Mouse (Mus musculus) limb, embryonic 12.5 days (tissue): ENCODE data around the gene Ppfia1. TPM values are rescaled to one million over a fixed set of nuclear protein-coding genes. Genes with fewer than 3 reads are reported as not detected.

ENCODE experiments used
- ATAC-seq: fragments of 200-750 bp; cut with Nextera tagmentation; 2 replicates; pipeline ENCODE4 v1.8.0; 2017; ENCODE audit warnings: low read depth, moderate TSS enrichment; ENCODE audit not compliant: insufficient number of reproducible peaks, insufficient read depth, low FRiP score, low TSS enrichment
- H3K27ac ChIP-seq: fragments of 300-500 bp; sonication (generic); 2 replicates; pipeline ENCODE4 v1.5.1; 2016; ENCODE audit warnings: mild to moderate bottlenecking, moderate library complexity
- H3K27me3 ChIP-seq: fragments of 300-500 bp; sonication (generic); 2 replicates; pipeline ENCODE4 v1.6.1; 2016; ENCODE audit warnings: mild to moderate bottlenecking, moderate library complexity
- H3K36me3 ChIP-seq: fragments of 300-500 bp; sonication (generic); 2 replicates; pipeline ENCODE4 v1.6.1; 2016; ENCODE audit warnings: mild to moderate bottlenecking, moderate library complexity
- H3K4me1 ChIP-seq: fragments of 300-500 bp; sonication (generic); replicated peaks from 2 replicates; pipeline ENCODE4 v1.6.1; 2016
- H3K4me2 ChIP-seq: fragments of 300-500 bp; sonication (generic); 2 replicates; pipeline ENCODE4 v1.6.1; 2016; ENCODE audit warnings: mild to moderate bottlenecking, moderate library complexity
- H3K4me3 ChIP-seq: fragments of 300-500 bp; sonication (generic); replicated peaks from 2 replicates; pipeline ENCODE4 v1.5.1; 2016; ENCODE audit warnings: mild to moderate bottlenecking
- H3K9ac ChIP-seq: fragments of 300-500 bp; sonication (generic); replicated peaks from 2 replicates; pipeline ENCODE4 v1.6.1; 2016; ENCODE audit warnings: mild to moderate bottlenecking, moderate library complexity
- H3K9me3 ChIP-seq: fragments of 300-500 bp; sonication (generic); 2 replicates; pipeline ENCODE4 v1.6.1; 2016; ENCODE audit warnings: mild to moderate bottlenecking, moderate library complexity
- WGBS: fragments of 180-500 bp; shearing (Covaris S2); methylation state at CpG from one replicate; pipeline ENCODE4 v1.1.7; 2016; 5-methylcytosine and 5-hydroxymethylcytosine counted together
- polyA plus RNA-seq: library from polyadenylated mRNA; unstranded; fragments of >200 nt; fragmentation: Nextera tagmentation; extraction: Ambion mirVana; gene quantifications from 2 replicates; pipeline ENCODE4 v1.2.1, GENCODE M21; 2016

The Ppfia1 gene
- polyA plus RNA-seq, 1 experiment from 2014 or later: 55.4 TPM

DNA sequence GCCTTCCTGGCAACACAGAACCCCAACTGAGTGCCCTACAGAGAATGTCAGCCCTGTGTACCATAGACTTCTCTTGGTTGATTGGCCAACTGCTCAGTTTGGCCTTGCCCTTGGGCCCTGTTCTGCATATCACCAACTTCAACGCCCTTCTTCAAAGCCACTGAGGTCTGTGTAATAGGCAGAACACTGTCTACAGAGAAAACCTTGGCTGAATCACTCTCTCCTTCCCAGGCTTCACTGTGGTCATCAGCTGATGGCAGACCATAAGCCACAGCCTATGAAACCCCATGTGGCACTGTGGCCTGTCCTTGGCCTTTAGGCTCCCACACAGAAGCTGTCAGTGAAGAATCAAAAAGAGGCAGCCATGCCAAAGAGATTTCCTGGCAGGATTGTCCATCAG is 94.6 kb downstream of the Ppfia1 start:
- Histone ChIP-seq H3K4me2 (no peak overlapping the region), H3K9ac (no peak overlapping the region), H3K27me3 (no peaks in the 10 kb centered on the region), H3K4me1 (0 out of 2 replicates have a peak, but pooled peaks cover 11% of the 10 kb centered on the region), H3K27ac (no peak overlapping the region), H3K4me3 (no peak overlapping the region), H3K36me3 (peaks cover 100% of the 10 kb centered on the region), H3K9me3 (no peaks in the 10 kb centered on the region)
- 93% methylated on average over 1 of the region's 1 CpGs for WGBS
- no peak for ATAC-seq

- Histone ChIP-seq H3K9ac (no peak overlapping the region), H3K9me3 (no peaks in the 10 kb centered on the region), H3K4me3 (no peak overlapping the region), H3K27me3 (no peaks in the 10 kb centered on the region), H3K36me3 (peaks cover 100% of the 10 kb centered on the region), H3K4me2 (no peak overlapping the region), H3K27ac (no peak overlapping the region), H3K4me1 (no peaks in the 10 kb centered on the region)
- no peak for ATAC-seq
- 92% methylated on average over 9 of the region's 9 CpGs for WGBS
These were observed 102.9 kb downstream of the Ppfia1 start for GRCm38 (mm10) chr7:144450661-144451060.

GRCm38 (mm10) chr7:144449637-144450570 is 103.6 kb downstream of the Ppfia1 start:
- no peak overlapping the region for H3K27ac ChIP-seq
- H3K9me3 ChIP-seq: no peaks in the 10 kb centered on the region
- no peak for ATAC-seq
- no peak overlapping the region for H3K4me2 ChIP-seq
- H3K4me1 ChIP-seq: no peaks in the 10 kb centered on the region
- H3K9ac ChIP-seq: no peak overlapping the region
- peaks cover 100% of the 10 kb centered on the region for H3K36me3 ChIP-seq
- WGBS: 95% methylated on average over 13 of the region's 13 CpGs
- H3K4me3 ChIP-seq: no peak overlapping the region
- H3K27me3 ChIP-seq: no peaks in the 10 kb centered on the region

DNA sequence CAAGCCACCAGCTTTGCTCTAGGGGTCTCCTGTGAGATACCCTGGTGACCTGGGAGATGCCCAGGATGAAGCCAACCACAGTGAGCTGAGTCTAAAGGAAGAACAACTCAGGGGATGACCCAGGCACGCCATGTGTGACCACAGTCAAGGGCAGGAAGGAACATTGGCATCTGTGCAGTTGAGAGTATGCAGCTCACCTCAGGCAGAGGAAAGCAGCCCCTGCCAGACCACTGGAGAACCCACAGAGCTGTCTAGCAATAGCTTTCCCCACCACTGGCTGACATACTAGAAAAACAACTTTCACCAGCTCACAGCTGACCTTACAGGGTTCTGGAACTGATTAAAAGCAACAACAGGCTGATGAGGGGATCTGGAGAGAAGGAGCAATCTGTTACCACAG is 105.3 kb downstream of the Ppfia1 start:
- Histone ChIP-seq H3K27me3 (no peaks in the 10 kb centered on the region), H3K4me3 (no peak overlapping the region), H3K9ac (no peak overlapping the region), H3K4me2 (no peak overlapping the region), H3K36me3 (peaks cover 99% of the 10 kb centered on the region), H3K9me3 (no peaks in the 10 kb centered on the region), H3K4me1 (no peaks in the 10 kb centered on the region), H3K27ac (no peak overlapping the region)
- WGBS: 88% methylated on average over 1 of the region's 1 CpGs
- no peak for ATAC-seq

- no peak overlapping the region for H3K9ac ChIP-seq
- H3K27me3 ChIP-seq: no peaks in the 10 kb centered on the region
- peaks cover 99% of the 10 kb centered on the region for H3K36me3 ChIP-seq
- 94% methylated on average over 3 of the region's 3 CpGs for WGBS
- H3K9me3 ChIP-seq: no peaks in the 10 kb centered on the region
- no peak for ATAC-seq
- no peak overlapping the region for H3K4me2 ChIP-seq
- H3K4me3 ChIP-seq: no peak overlapping the region
- no peak overlapping the region for H3K27ac ChIP-seq
- no peaks in the 10 kb centered on the region for H3K4me1 ChIP-seq
These were observed 106.4 kb downstream of the Ppfia1 start for GRCm38 (mm10) chr7:144447146-144447545.

GRCm38 (mm10) chr7:144444788-144445187 is 108.7 kb downstream of the Ppfia1 start:
- Histone ChIP-seq H3K27me3 (no peaks in the 10 kb centered on the region), H3K4me1 (no peaks in the 10 kb centered on the region), H3K9ac (no peak overlapping the region), H3K4me3 (no peak overlapping the region), H3K4me2 (no peak overlapping the region), H3K9me3 (no peaks in the 10 kb centered on the region), H3K36me3 (peaks cover 99% of the 10 kb centered on the region), H3K27ac (no peak overlapping the region)
- 94% methylated on average over 7 of the region's 7 CpGs for WGBS
- ATAC-seq: no peak

GRCm38 (mm10) chr7:144441976-144442375 is 111.6 kb downstream of the Ppfia1 start:
- Histone ChIP-seq H3K4me2 (no peak overlapping the region), H3K36me3 (peaks cover 99% of the 10 kb centered on the region), H3K27me3 (no peaks in the 10 kb centered on the region), H3K9me3 (no peaks in the 10 kb centered on the region), H3K9ac (no peak overlapping the region), H3K4me3 (no peak overlapping the region), H3K27ac (no peak overlapping the region), H3K4me1 (no peaks in the 10 kb centered on the region)
- ATAC-seq: no peak
- 92% methylated on average over 4 of the region's 4 CpGs for WGBS

GRCm38 (mm10) chr7:144441466-144441865 is 112.1 kb downstream of the Ppfia1 start:
- H3K4me2 ChIP-seq: no peak overlapping the region
- ATAC-seq: no peak
- H3K4me3 ChIP-seq: no peak overlapping the region
- 93% methylated on average over 11 of the region's 11 CpGs for WGBS
- H3K27ac ChIP-seq: no peak overlapping the region
- no peaks in the 10 kb centered on the region for H3K4me1 ChIP-seq
- peaks cover 99% of the 10 kb centered on the region for H3K36me3 ChIP-seq
- no peak overlapping the region for H3K9ac ChIP-seq
- H3K27me3 ChIP-seq: no peaks in the 10 kb centered on the region
- H3K9me3 ChIP-seq: no peaks in the 10 kb centered on the region

DNA sequence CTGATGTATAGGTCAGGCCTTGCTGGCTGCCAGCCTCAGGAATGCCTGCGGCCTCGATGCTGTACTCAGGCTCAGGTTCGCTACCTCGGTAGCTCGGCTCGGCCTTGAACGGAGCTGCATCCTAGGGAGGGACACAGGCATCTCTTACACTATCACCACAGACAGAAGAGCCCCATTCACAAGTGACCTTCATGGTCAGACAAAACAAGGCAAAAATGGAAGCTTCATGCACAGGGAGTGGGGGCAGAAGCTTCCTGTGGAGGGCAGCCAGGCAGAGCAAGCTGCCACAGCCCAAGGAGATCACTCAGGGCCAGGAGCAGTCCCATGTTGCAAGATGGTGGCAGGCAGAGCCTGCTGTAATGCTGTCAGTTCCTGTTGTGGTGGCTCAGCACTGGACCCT is 114.7 kb downstream of the Ppfia1 start:
- no peak for ATAC-seq
- no peaks in the 10 kb centered on the region for H3K4me1 ChIP-seq
- H3K4me2 ChIP-seq: no peak overlapping the region
- H3K9ac ChIP-seq: no peak overlapping the region
- H3K36me3 ChIP-seq: peaks cover 80% of the 10 kb centered on the region
- no peak overlapping the region for H3K4me3 ChIP-seq
- WGBS: 99% methylated on average over 7 of the region's 7 CpGs
- no peak overlapping the region for H3K27ac ChIP-seq
- H3K27me3 ChIP-seq: no peaks in the 10 kb centered on the region
- no peaks in the 10 kb centered on the region for H3K9me3 ChIP-seq

- 72% methylated on average over 2 of the region's 2 CpGs for WGBS
- ATAC-seq: no peak
- Histone ChIP-seq H3K4me3 (no peak overlapping the region), H3K9ac (no peak overlapping the region), H3K27ac (no peak overlapping the region), H3K9me3 (peaks cover 4% of the 10 kb centered on the region; the same call in 1 of the 2 replicates), H3K4me2 (no peak overlapping the region), H3K4me1 (no peaks in the 10 kb centered on the region), H3K36me3 (peaks cover 22% of the 10 kb centered on the region), H3K27me3 (no peaks in the 10 kb centered on the region)
These were observed 120.6 kb downstream of the Ppfia1 start for GRCm38 (mm10) chr7:144432920-144433319.

GRCm38 (mm10) chr7:144427460-144427859 is 126.1 kb downstream of the Ppfia1 start:
- no peak for ATAC-seq
- Histone ChIP-seq H3K27me3 (no peaks in the 10 kb centered on the region), H3K4me3 (no peak overlapping the region), H3K9ac (no peak overlapping the region), H3K36me3 (no peaks in the 10 kb centered on the region), H3K27ac (no peak overlapping the region), H3K9me3 (peaks cover 4% of the 10 kb centered on the region; the same call in 1 of the 2 replicates), H3K4me1 (no peaks in the 10 kb centered on the region), H3K4me2 (no peak overlapping the region)
- WGBS: 72% methylated on average over 3 of the region's 3 CpGs
